Mouse (Mus musculus) CH12.LX (cell line): ENCODE data around the gene Ttc29. TPM values are rescaled to one million over a fixed set of nuclear protein-coding genes. Genes with fewer than 3 reads are reported as not detected.

Experiments
- DNase-seq: peaks from one replicate; pipeline ENCODE4 v3.0.0-alpha.2; 2013; ENCODE audit errors: extremely low read depth
- H3K27ac ChIP-seq: 2 replicates; pipeline ENCODE4 v1.5.1; 2012; ENCODE audit warnings: low read depth, mild to moderate bottlenecking, control low read depth, moderate library complexity; ENCODE audit not compliant: insufficient read depth
- H3K27me3 ChIP-seq: replicated peaks from 2 replicates; pipeline ENCODE3; 2012; ENCODE audit warnings: inconsistent platforms
- H3K36me3 ChIP-seq, 2 experiments: replicated peaks in 1 of 2; 2 replicates each; pipeline versions ENCODE3 to v1.6.1; 2012; ENCODE audit warnings: inconsistent platforms in 1 of 2, low read length in 1 of 2, mild to moderate bottlenecking in 1 of 2, mixed read lengths in 1 of 2, moderate library complexity in 1 of 2; ENCODE audit not compliant: control insufficient read depth in 1 of 2, insufficient read depth in 1 of 2
- H3K4me1 ChIP-seq, 2 experiments: 2 replicates each; pipeline ENCODE4 v1.6.1; 2012; ENCODE audit warnings: inconsistent platforms in 1 of 2, moderate library complexity in 1 of 2; ENCODE audit not compliant: insufficient read depth in 2 of 2, control insufficient read depth in 1 of 2
- H3K4me2 ChIP-seq: 2 replicates; pipeline ENCODE4 v1.6.1; 2012; ENCODE audit warnings: low read depth, mild to moderate bottlenecking, control low read depth; ENCODE audit not compliant: poor library complexity, insufficient read depth, severe bottlenecking
- H3K4me3 ChIP-seq, 3 experiments: fragments of 150-350 bp in 1 of 3; sonication (generic) in 1 of 3; replicated peaks in 1 of 3; 2 replicates each; pipeline versions ENCODE3 to v1.5.1; 2011 to 2012; ENCODE audit warnings: low read depth in 2 of 3, low read length in 2 of 3, mild to moderate bottlenecking in 2 of 3, moderate library complexity in 2 of 3, control low read depth in 1 of 3, improper control_type of control experiment in 1 of 3, inconsistent platforms in 1 of 3, mixed read lengths in 1 of 3; ENCODE audit not compliant: poor library complexity in 1 of 3
- H3K79me2 ChIP-seq: replicated peaks from 2 replicates; pipeline ENCODE4 v1.6.1; 2012; ENCODE audit warnings: mild to moderate bottlenecking, moderate library complexity; ENCODE audit not compliant: control insufficient read depth, poor library complexity, insufficient read depth, severe bottlenecking; ENCODE audit errors: extremely low read depth
- H3K9ac ChIP-seq: 2 replicates; pipeline ENCODE4 v1.6.1; 2012; ENCODE audit warnings: low read depth, mild to moderate bottlenecking, control low read depth, moderate library complexity; ENCODE audit not compliant: insufficient read depth
- H3K9me3 ChIP-seq: replicated peaks from 2 replicates; pipeline ENCODE3; 2012; ENCODE audit warnings: low read length, inconsistent platforms, mixed read lengths
- BHLHE40 ChIP-seq: IDR thresholded peaks from 2 replicates; pipeline ENCODE4 v1.6.1; 2011; ENCODE audit warnings: mild to moderate bottlenecking, low read depth, low read length, improper control_type of control experiment
- CHD1 ChIP-seq: IDR thresholded peaks from 2 replicates; pipeline ENCODE4 v1.6.1; 2012; ENCODE audit warnings: low read depth, low read length, improper control_type of control experiment, inconsistent platforms
- CHD2 ChIP-seq: IDR thresholded peaks from 2 replicates; pipeline ENCODE4 v1.6.1; 2011; ENCODE audit warnings: low read length, improper control_type of control experiment
- CTCF ChIP-seq, 2 experiments: IDR thresholded peaks in 1 of 2; conservative IDR thresholded peaks in 1 of 2; 2 replicates each; pipeline ENCODE4 v1.5.1; 2011 to 2012; ENCODE audit warnings: low read depth in 2 of 2, low read length in 2 of 2, improper control_type of control experiment in 1 of 2, inconsistent platforms in 1 of 2, mild to moderate bottlenecking in 1 of 2, moderate library complexity in 1 of 2
- E2F4 ChIP-seq: IDR thresholded peaks from 2 replicates; pipeline ENCODE4 v1.6.1; 2011; ENCODE audit warnings: low read depth, low read length, improper control_type of control experiment; ENCODE audit not compliant: insufficient replicate concordance
- ELF1 ChIP-seq: IDR thresholded peaks from 2 replicates; pipeline ENCODE4 v1.6.1; 2014; ENCODE audit warnings: low read depth, mild to moderate bottlenecking, inconsistent platforms, low read length, improper control_type of control experiment
- EP300 ChIP-seq: IDR thresholded peaks from 2 replicates; pipeline ENCODE4 v1.6.1; 2011; ENCODE audit warnings: low read length, improper control_type of control experiment
- ETS1 ChIP-seq: conservative IDR thresholded peaks from 2 replicates; pipeline ENCODE4 v1.6.1; 2012; ENCODE audit warnings: low read depth, mild to moderate bottlenecking, inconsistent platforms, low read length, improper control_type of control experiment, moderate library complexity
- GABPA ChIP-seq: IDR thresholded peaks from 2 replicates; pipeline ENCODE4 v1.6.1; 2012; ENCODE audit warnings: low read depth, low read length, improper control_type of control experiment, inconsistent platforms; ENCODE audit not compliant: insufficient replicate concordance
- HCFC1 ChIP-seq: IDR thresholded peaks from 2 replicates; pipeline ENCODE4 v1.6.1; 2012; ENCODE audit warnings: low read depth, mild to moderate bottlenecking, inconsistent platforms, low read length, improper control_type of control experiment
- JUN ChIP-seq: IDR thresholded peaks from 2 replicates; pipeline ENCODE4 v1.6.1; 2011; ENCODE audit warnings: low read depth, mild to moderate bottlenecking, low read length, improper control_type of control experiment, moderate library complexity; ENCODE audit not compliant: insufficient read depth
- JUND ChIP-seq: conservative IDR thresholded peaks from 2 replicates; pipeline ENCODE4 v1.6.1; 2011; ENCODE audit warnings: low read depth, low read length, improper control_type of control experiment
- KAT2A ChIP-seq: IDR thresholded peaks from 2 replicates; pipeline ENCODE4 v1.6.1; 2012; ENCODE audit warnings: low read length, improper control_type of control experiment, inconsistent platforms; ENCODE audit not compliant: insufficient replicate concordance
- MAFK ChIP-seq: IDR thresholded peaks from 2 replicates; pipeline ENCODE4 v1.6.1; 2011; ENCODE audit warnings: low read length, improper control_type of control experiment; ENCODE audit not compliant: insufficient replicate concordance
- MAX ChIP-seq: IDR thresholded peaks from 2 replicates; pipeline ENCODE4 v1.6.1; 2011; ENCODE audit warnings: low read length, improper control_type of control experiment
- MAZ ChIP-seq: IDR thresholded peaks from 2 replicates; pipeline ENCODE4 v1.6.1; 2012; ENCODE audit warnings: low read depth, mild to moderate bottlenecking, inconsistent platforms, low read length, improper control_type of control experiment, moderate library complexity
- MEF2A ChIP-seq: IDR thresholded peaks from 2 replicates; pipeline ENCODE4 v1.6.1; 2014; ENCODE audit warnings: low read depth, mild to moderate bottlenecking, inconsistent platforms, low read length, improper control_type of control experiment, borderline replicate concordance
- MXI1 ChIP-seq: IDR thresholded peaks from 2 replicates; pipeline ENCODE4 v1.6.1; 2011; ENCODE audit warnings: mild to moderate bottlenecking, low read depth, low read length, improper control_type of control experiment
- MYC ChIP-seq: IDR thresholded peaks from 2 replicates; pipeline ENCODE4 v1.6.1; 2011; ENCODE audit warnings: low read depth, mild to moderate bottlenecking, improper control_type of control experiment, low read length
- NELFE ChIP-seq: IDR thresholded peaks from 2 replicates; pipeline ENCODE4 v1.6.1; 2011; ENCODE audit warnings: low read depth, low read length, improper control_type of control experiment
- POLR2A ChIP-seq: IDR thresholded peaks from 2 replicates; pipeline ENCODE4 v1.6.1; 2011; ENCODE audit warnings: low read depth, mild to moderate bottlenecking, improper control_type of control experiment, low read length
- POLR2AphosphoS2 ChIP-seq: IDR thresholded peaks from 2 replicates; pipeline ENCODE4 v1.6.1; 2011; ENCODE audit warnings: low read depth, low read length, improper control_type of control experiment
- RAD21 ChIP-seq: IDR thresholded peaks from 2 replicates; pipeline ENCODE4 v1.6.1; 2011; ENCODE audit warnings: low read depth, mild to moderate bottlenecking, low read length, improper control_type of control experiment, moderate library complexity
- RCOR1 ChIP-seq: conservative IDR thresholded peaks from 2 replicates; pipeline ENCODE4 v1.6.1; 2012; ENCODE audit warnings: low read depth, mild to moderate bottlenecking, inconsistent platforms, low read length, improper control_type of control experiment
- SIN3A ChIP-seq: IDR thresholded peaks from 2 replicates; pipeline ENCODE4 v1.6.1; 2012; ENCODE audit warnings: low read length, improper control_type of control experiment, inconsistent platforms
- SMC3 ChIP-seq: IDR thresholded peaks from 2 replicates; pipeline ENCODE4 v1.6.1; 2011; ENCODE audit warnings: low read depth, low read length, improper control_type of control experiment
- TBP ChIP-seq: conservative IDR thresholded peaks from 2 replicates; pipeline ENCODE4 v1.6.1; 2011; ENCODE audit warnings: low read depth, low read length, improper control_type of control experiment
- TCF12 ChIP-seq: IDR thresholded peaks from 2 replicates; pipeline ENCODE4 v1.6.1; 2014; ENCODE audit warnings: low read depth, mild to moderate bottlenecking, inconsistent platforms, low read length, improper control_type of control experiment
- UBTF ChIP-seq: IDR thresholded peaks from 2 replicates; pipeline ENCODE4 v1.6.1; 2012; ENCODE audit warnings: low read depth, mild to moderate bottlenecking, inconsistent platforms, low read length, improper control_type of control experiment, moderate library complexity
- USF1 ChIP-seq: IDR thresholded peaks from 2 replicates; pipeline ENCODE4 v1.6.1; 2014; ENCODE audit warnings: low read depth, mild to moderate bottlenecking, inconsistent platforms, low read length, improper control_type of control experiment
- USF2 ChIP-seq: conservative IDR thresholded peaks from 2 replicates; pipeline ENCODE4 v1.6.1; 2011; ENCODE audit warnings: low read depth, low read length, improper control_type of control experiment
- ZC3H11A ChIP-seq: IDR thresholded peaks from 2 replicates; pipeline ENCODE4 v1.6.1; 2012; ENCODE audit warnings: low read depth, mild to moderate bottlenecking, inconsistent platforms, low read length, improper control_type of control experiment
- ZKSCAN1 ChIP-seq: IDR thresholded peaks from 2 replicates; pipeline ENCODE4 v1.6.1; 2012; ENCODE audit warnings: low read depth, inconsistent platforms, low read length, improper control_type of control experiment, borderline replicate concordance
- ZMIZ1 ChIP-seq: IDR thresholded peaks from 2 replicates; pipeline ENCODE4 v1.6.1; 2012; ENCODE audit warnings: low read depth, mild to moderate bottlenecking, inconsistent platforms, low read length, improper control_type of control experiment
- ZNF384 ChIP-seq: IDR thresholded peaks from 2 replicates; pipeline ENCODE4 v1.6.1; 2012; ENCODE audit warnings: low read depth, low read length, improper control_type of control experiment, inconsistent platforms
- dilution Hi-C: fragments of 300-500 bp; cut with MboI; formaldehyde crosslinking; loops from 2 replicates; pipeline ENCODE4 v1.14.3; 2020; ENCODE audit warnings: low sequenced_read_pairs; ENCODE audit not compliant: extremely low pct_unique_long_range_greater_than_20kb, extremely low pct_ligation_motif_present
- in situ Hi-C: fragments of 300-500 bp; cut with MboI; formaldehyde crosslinking; loops from 3 replicates; pipeline ENCODE4 v1.14.3; 2019; ENCODE audit warnings: low sequenced_read_pairs, low pct_ligation_motif_present, low pct_unique_long_range_greater_than_20kb, mixed read lengths
- polyA plus RNA-seq: library from polyadenylated mRNA; unstranded; fragments of >175 nt; gene quantifications from 2 replicates; pipeline ENCODE4 v1.2.1, GENCODE M21; 2012; ENCODE audit warnings: low read depth; ENCODE audit not compliant: insufficient read length
- total RNA-seq, 2 experiments: library from RNA; depleted of rRNA; stranded (reverse); fragments of 300-350 nt in 1 of 2; fragments of >200 nt in 1 of 2; gene quantifications; 2 replicates each; pipeline ENCODE4 v1.2.3; 2012 to 2014

Gene Ttc29
- total and polyA plus RNA-seq, 3 experiments, result not detected

GRCm38 (mm10) chr8:78265506-78265905 is 52.4 kb downstream of the Ttc29 start (continued):
- TF ChIP-seq ETS1 (peak; percentile 75; the same call in 1 of the 2 replicates), E2F4 (no peak), JUN (peak; percentile 49; the same call in 1 of the 2 replicates), ZNF384 (no peak), POLR2AphosphoS2 (no peak), ZC3H11A (no peak), TCF12 (0 out of 2 replicates have a peak, but pooled peaks have one; percentile 42), SIN3A (no peak), MXI1 (peak; percentile 56; the same call in 1 of the 2 replicates), KAT2A (no peak), CHD1 (no peak)

- Histone ChIP-seq H3K4me2 (peak overlapping the region; percentile 69), H3K27ac (peak overlapping the region; percentile 84), H3K4me3 (peak overlapping the region in 1 of 3 experiments; percentile 18), H3K4me1 (peaks cover 17 to 60% of the 10 kb centered on the region in 2 experiments), H3K79me2 (no peaks in the 10 kb centered on the region), H3K9me3 (no peaks in the 10 kb centered on the region), H3K36me3 (no peaks in the 10 kb centered on the region), H3K27me3 (no peaks in the 10 kb centered on the region), H3K9ac (no peak overlapping the region)
- DNase-seq, result peak; percentile 51
- in situ Hi-C loops (loop anchor here (25.0 kb wide), 1 partner anchor 371 kb away; no protein-coding TSS in a partner anchor), dilution Hi-C loops (no loop called here)
- TF ChIP-seq KAT2A (no peak), POLR2AphosphoS2 (no peak), MYC (0 out of 2 replicates have a peak, but pooled peaks have one; percentile 26), UBTF (no peak), GABPA (no peak), E2F4 (no peak), POLR2A (no peak), TCF12 (peak; percentile 59; the same call in 1 of the 2 replicates), HCFC1 (no peak), JUN (peak; percentile 93), CHD1 (peak; percentile 42; the same call in 1 of the 2 replicates), BHLHE40 (peak; percentile 97), ZKSCAN1 (no peak), JUND (peak; percentile 91), MAFK (0 out of 2 replicates have a peak, but pooled peaks have one; percentile 30), ETS1 (peak; percentile 89), ZC3H11A (no peak), RAD21 (no peak), ZMIZ1 (no peak), MEF2A (peak; percentile 77; the same call in 1 of the 2 replicates), TBP (0 out of 2 replicates have a peak, but pooled peaks have one; percentile 40), USF2 (no peak), EP300 (peak; percentile 96), SMC3 (no peak), NELFE (peak; percentile 12; the same call in 1 of the 2 replicates), CHD2 (no peak), ELF1 (no peak), CTCF (conservative IDR thresholded peaks at IDR 0.05 in 1 of 2, IDR thresholded peaks at IDR 0.05 in 1 of 2; ENCODE audit: low read depth in 2 of 2, low read length in 2 of 2) (no peak), RCOR1 (peak; percentile 76), USF1 (no peak), MAX (no peak), MAZ (peak; percentile 74; the same call in 1 of the 2 replicates), ZNF384 (peak; percentile 85), MXI1 (0 out of 2 replicates have a peak, but pooled peaks have one; percentile 23)
These were observed 53.1 kb downstream of the Ttc29 start for GRCm38 (mm10) chr8:78266231-78266630.
